Mouse (Mus musculus) urinary bladder, adult 2 months (tissue): ENCODE data around the gene D17Wsu92e. TPM values are rescaled to one million over a fixed set of nuclear protein-coding genes. Genes with fewer than 3 reads are reported as not detected.

ENCODE experiments used
- DNase-seq: peaks from one replicate; pipeline ENCODE4 v3.0.0; 2022; ENCODE audit warnings: low spot score
- polyA plus RNA-seq: library from polyadenylated mRNA; depleted of rRNA; stranded (reverse); fragments of >200 nt; gene quantifications from 2 replicates; pipeline ENCODE4 v1.2.3, GENCODE M21; 2012

D17Wsu92e gene
- polyA plus RNA-seq, 1 experiment: 62.7 TPM

DNA sequence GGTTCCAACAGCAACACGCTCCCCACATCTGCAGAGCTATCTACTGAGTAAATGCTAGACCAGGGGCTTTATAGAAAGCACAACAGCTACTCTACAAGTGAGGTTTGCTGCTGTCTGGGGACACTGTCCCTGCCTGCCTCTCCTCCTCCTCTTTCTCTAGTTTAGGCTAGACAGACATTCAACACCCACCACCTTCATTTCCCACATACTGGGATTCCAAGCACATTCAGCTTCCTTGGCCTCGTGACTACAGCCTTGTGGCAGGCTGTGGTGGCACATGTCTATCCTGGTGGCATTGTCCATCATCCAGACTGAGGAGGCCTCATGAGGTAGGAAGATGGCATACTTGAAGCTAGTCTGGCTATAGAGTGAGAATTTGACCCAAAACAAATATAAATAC is 29.5 kb downstream of the D17Wsu92e start:
- DNase-seq: no peak

DNA sequence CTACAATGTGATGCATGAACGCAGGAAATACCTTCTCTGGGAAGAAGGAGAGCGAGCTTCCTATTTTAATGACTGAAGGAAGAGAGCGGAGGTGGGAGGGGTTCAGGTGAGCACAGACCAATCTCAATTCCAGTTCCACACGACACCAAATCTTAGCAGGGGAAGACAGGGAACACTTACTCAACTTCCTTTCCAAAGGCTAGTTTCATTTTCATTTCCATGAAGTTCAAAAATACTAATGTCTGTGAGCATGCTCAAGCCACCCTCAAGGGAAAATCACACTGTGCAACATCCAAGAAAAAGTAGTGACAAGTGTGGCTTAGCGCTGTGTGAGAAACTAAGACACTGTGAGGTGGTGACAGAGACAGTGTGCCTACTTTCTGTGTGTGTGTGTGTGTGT is 30.4 kb downstream of the D17Wsu92e start:
- DNase-seq: no peak

DNA sequence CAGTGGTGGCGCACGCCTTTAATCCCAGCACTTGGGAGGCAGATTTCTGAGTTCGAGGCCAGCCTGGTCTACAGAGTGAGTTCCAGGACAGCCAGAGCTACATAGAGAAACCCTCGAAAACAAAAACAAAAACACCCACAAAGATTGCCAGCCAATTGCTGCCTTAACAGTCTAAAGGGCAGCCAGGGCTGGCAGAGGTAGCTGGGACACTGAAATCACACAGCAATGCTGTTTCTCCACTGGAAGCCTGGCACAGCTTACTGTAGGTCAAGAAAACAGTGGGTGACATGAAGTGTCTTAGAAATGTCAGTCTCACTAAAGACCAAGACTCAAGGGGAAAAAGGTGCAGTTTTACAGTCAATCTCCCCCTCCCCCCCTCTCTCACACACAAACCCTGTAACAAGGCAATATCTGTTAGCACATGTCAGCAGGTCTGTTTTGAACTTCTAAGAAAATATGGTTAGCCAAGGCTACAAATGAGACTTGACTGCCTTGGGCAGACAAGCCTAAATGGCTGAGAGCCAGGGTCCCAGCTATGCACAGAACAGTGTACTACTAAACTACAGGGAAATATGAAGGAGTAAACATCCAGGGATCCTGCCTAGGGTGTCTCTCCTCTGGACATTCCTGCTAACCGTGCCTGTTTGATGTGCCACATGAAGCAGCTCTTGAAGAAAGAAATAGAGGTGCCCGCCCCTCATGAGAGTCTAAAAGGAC is 31.8 kb downstream of the D17Wsu92e start:
- no peak for DNase-seq

DNA sequence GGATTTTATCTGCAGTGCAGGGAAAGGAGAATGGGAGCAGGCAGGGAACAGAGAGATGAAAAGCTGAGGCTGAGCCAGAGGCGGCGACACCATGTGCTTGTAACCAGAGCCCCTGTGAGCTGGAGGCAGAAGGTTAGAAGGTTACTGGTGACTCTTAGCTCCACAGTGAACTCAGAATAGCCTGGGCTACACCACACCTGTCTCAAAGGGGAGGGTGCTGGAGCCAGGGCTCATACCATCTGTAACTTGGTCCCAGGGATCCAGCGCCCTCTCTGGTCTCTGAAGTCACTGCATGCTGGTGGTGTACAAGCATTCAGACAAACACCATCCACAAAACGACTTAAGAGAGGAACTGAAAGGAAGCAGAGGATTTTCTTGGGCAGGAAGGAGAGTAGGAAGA is 36.9 kb downstream of the D17Wsu92e start:
- no peak for DNase-seq

DNA sequence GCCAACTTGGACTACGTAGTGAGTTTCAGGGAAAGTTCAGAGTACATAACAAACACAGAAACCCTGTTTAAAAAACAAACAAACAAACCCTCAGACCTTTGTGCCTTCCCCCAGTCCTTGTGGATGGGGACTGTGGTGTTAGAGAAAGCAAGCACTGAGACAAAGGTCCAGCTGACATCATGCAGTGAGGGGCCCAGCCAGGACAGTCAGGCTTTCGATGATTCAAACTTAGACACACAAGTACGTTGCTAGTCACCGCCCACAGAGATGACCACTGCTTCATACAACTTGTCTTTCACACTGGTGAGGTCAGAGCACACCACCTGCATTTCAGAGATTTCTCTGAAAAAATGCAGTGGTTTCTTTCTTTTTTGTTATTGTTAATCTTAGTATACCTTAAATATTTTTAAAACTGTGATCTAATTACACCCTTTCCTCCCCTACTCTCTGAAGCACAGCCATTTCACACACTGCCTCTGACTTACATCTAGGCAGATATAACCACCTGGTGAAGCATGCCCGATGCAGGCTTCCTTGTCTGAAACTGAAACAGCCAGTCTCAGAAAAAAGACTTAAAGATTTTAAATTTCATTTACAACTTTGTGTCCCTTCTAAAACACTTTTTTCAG is 39.3 kb downstream of the D17Wsu92e start:
- no peak for DNase-seq

DNA sequence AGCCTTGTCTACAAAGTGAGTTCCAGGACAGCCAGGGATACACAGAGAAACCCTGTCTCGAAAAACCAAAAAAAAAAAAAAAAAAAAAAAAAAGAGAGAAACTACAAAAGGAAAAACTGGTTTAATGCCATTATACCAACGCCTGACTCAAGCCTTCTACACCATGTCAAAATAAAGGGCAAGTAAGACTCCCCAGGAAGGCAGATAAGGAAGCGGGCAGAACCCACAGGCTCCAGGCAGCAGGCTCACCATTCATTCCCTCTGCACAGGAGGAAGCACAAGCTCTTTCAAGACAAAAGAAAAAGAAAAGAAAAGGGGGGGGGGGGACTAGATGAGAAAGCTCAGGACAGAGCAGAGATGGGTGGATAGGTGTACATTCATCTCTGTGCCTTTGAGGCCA is 40.7 kb downstream of the D17Wsu92e start:
- no peak for DNase-seq

DNA sequence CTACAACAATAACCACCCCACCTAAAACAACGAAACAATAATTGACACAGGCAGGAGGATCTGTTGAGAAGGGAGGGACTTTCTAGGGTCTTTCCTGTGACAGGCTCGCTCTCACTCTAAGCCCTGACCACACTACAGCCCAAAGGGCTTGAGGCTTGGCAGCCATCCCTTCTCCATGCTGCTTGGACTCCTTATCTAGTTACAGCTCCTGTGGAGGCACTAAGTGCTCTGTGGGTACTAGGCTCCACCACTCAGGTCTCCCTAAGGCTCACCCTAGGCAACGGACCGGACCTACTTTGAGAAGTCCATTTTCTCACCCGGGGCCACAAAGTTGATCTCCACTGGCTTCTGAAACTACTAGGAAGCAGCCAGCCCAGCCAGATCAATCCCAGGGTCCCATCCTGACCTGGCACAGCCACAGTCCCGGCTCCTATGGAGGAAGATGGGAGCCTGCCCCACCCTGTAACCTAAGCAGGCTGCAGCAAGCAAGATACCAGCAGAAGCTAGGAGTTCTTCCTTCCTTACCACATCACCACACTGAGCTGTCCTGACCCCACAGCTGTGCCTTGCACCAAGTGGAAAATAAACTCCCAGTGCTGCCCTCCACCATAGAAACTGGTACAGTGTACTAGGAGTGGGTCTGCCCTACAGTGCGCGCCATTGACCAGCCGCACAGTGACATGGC is 41.6 kb downstream of the D17Wsu92e start:
- DNase-seq: no peak

DNA sequence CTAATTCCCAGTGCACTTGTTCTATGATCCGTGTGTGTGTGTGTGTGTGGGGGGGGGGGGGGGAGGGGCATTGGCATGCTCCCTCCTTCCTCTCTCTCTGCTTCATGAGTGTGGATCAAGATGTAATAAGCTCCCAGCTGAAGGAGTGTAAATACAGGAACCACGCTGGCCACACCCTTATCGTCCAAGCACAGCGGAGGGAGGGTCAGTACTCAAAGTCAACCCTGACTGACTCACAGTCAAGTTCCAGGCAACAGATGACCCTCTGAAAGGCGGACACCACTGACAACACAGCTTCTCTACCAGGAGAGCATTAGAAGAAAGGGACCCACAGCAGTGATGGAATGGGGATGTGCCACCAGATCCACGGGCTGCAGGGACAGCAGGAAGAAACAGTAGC is 42.6 kb downstream of the D17Wsu92e start:
- no peak for DNase-seq

DNA sequence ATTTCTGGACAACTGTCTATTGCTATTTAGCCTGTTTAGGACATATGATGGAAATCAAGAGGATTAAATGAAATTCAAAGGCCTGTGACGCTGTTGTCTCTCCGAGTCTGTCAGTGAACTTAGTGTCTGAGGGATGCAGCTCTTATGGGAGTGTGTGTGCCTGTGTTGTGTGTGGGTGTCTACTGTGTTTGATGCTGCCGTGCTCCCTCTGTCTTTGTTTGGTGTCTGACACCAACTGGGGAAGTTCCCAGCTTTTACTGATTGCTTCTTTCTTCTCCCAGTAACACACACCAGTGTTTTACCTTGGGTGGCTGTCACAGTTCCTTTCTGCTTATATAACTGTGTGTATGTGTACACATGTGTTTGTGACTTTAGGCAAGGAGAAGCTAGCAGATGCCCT is 46.2 kb downstream of the D17Wsu92e start:
- no peak for DNase-seq

DNA sequence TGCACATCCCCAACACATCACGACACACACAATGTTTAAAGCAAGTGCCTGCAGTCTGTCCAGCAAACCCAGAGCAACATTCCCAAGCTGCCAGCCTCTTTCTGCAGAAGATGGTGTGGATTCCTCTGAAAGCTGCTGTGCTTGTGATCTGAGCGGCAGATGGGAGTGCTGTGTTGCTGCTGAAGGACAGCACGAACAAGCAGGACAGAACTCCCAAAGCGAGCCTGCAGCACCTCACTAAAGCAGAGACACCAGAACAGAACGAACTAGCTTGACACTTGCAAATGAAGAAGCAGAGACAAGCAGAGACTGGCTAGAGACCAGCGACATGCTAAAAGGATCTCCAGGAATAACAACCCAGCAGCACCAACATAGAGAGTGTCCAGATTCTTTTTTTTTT is 48.8 kb downstream of the D17Wsu92e start:
- DNase-seq: no peak

DNA sequence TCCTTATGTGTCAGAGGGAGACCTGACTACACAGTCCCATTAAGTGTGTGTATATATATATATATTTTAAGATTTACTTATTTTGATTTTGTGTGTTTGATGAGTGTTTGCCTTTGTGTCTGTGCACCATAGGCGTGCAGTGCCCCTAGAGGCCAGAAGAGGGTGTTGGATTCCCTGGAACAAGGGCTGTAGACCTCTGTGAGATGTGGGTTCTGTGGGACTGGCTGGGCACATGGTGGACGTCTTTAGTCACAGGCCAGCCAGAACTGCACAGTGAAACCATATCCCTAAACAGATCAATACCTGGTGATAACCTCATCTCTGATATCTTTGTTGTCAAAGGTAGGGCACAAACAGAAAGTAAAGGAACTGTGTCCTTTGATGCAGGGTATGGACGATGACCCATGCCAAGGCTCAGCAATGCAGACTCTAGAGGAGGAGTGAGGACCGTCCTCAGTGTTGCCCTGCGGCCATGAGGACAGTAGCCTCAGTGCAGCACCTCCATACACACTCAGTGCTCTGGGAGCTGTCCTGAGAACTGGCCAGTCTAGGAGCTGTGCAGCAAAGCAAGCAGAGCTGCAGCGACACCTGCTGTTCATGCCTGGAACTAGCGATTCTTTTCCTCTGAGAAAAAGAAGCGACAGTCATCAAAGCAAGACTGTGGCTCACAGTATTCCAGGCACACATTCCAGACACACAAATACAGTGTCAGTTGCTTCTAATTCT is 51.5 kb downstream of the D17Wsu92e start:
- DNase-seq: no peak

DNA sequence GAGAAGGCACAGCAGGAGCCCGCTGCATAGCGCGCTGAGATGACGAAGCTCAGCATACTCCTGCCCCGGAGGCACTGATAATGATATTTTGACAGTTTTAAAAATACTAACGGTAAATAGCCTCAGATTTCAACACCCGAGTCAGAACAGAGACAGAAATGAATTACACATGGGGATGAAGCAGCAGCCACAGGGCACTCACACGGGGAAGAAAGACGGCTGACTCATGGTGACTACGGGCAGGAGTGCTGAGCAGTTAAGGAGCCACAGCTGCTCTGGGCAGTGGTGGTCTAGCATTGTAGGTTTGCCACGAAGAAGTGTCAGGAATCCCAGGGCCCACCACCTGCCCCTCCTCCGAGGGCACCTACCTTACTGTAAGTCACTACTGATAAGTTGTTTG is 52.9 kb downstream of the D17Wsu92e start:
- no peak for DNase-seq

DNA sequence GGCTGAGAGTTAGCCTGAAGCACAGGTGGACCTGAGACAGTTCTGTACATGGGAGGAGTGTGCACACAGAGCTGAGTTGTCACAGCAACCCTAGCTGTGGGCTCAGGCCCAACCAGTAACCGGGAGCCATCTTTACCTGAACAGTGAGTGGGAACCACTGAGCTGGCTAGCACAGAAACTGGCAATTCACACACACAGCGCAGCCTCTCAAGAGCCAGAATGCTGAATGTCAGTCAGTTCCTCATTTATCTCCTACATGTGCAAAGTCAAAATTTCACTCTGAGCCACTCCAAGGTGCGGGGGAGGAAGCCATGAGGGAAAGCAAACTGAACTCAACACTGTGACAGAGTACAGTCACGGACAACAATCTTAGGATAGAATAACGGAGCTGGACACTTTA is 53.3 kb downstream of the D17Wsu92e start:
- DNase-seq: no peak

DNA sequence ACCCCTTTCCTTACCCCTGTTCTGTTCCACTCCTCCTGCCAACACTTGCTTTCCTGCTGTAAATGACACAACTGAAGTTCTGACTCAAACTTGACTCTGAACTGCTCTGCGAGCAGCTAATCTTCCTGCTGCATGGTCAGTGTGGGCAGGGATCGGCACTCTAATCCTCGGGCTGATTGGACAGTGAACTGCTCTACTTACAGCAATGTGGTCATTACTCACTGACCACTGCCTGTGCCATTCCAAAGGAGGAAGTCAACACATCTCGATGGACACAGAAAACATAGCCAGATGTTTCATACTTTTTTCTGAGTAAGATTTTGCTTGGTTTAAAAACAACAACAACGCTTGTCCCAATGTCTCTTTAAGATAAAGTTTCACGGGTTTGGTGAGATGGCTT is 55.4 kb downstream of the D17Wsu92e start:
- no peak for DNase-seq

DNA sequence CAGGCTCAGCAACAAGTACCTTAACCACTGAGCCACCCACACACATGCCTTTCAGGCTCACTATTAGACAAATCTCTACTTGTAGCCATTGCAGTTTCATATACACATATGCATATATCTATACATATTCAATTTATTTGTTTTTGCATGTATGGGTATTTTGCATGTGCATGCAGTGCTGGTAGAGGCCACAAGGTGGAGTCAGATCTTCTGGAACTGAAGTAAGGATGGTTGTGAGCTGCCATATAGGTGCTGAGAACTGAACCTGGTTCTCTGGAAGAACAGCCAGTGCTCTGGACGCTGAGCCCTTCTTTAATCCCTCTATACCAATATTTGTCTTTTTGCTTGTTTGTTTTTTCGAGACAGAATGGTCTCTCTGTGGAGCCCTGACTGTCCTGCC is 56.0 kb downstream of the D17Wsu92e start:
- no peak for DNase-seq

DNA sequence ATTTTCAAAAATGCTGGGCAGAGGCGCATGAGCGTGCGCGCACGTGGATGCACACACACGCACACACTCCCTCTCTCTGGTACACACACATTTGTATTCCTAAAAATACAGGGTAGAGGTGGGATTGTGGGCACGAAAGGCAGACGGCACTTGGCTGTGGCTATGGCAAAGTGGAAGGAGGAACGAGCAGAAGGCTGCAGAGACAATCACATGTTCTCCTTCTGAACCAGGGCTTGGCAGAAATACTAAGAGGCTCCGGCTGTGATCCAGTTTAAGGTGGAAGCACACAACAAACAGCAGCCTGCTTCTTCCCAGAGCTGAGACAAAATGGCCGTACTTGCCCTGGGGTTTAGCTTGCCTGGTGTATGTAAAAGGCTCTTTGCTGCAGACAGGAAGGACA is 57.6 kb downstream of the D17Wsu92e start:
- DNase-seq: no peak

DNA sequence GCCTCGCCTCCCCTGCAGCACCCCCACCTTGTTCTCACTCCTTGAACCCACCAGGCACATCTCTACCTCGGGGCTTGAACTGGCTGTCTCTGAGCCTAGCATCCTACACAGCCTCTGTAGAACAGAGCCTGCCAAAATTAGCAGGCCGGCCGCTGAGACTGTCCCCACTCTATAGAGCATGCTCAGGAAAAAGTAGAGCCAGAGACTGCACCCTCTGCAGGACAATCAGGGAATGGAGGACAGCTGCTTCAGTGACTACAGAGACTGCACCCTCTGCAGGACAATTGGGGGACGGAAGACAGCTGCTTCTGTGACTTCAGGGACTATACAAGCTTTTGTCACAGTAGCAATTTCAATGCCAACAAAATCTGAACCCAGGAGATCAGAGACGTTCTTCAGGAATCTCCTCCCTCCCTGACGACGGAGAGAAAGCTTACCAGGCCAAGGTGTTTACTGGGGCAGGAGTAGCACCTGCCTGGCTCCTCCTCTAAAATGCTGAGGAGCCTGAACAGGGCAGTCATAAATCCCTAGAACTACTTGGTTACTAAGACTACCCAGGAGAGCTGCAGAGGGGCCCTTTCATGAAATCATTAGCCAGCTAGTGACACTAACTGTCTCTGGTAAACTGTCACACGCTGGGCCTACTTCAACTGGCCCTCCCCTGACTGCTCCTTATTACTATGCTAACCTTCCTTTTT is 58.7 kb downstream of the D17Wsu92e start:
- no peak for DNase-seq

DNA sequence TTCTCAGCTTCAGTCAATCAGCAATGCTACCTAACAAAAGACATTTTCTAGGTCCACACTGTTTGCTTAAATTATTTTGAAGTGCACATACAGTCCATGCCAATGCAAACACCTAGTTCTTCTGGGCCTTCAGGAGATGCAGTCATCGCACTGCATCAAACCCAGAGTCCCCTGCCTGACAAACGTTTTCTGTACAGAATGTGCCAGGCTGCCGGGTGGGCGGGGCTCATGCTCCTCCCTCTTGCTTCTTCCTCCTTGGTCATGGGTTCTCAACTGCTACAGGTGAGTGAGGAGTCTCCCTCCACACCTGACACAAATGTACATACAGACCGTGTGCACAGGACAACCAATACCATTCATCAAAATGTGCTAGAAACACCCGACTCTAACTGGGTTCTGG is 60.3 kb downstream of the D17Wsu92e start:
- DNase-seq: no peak

DNA sequence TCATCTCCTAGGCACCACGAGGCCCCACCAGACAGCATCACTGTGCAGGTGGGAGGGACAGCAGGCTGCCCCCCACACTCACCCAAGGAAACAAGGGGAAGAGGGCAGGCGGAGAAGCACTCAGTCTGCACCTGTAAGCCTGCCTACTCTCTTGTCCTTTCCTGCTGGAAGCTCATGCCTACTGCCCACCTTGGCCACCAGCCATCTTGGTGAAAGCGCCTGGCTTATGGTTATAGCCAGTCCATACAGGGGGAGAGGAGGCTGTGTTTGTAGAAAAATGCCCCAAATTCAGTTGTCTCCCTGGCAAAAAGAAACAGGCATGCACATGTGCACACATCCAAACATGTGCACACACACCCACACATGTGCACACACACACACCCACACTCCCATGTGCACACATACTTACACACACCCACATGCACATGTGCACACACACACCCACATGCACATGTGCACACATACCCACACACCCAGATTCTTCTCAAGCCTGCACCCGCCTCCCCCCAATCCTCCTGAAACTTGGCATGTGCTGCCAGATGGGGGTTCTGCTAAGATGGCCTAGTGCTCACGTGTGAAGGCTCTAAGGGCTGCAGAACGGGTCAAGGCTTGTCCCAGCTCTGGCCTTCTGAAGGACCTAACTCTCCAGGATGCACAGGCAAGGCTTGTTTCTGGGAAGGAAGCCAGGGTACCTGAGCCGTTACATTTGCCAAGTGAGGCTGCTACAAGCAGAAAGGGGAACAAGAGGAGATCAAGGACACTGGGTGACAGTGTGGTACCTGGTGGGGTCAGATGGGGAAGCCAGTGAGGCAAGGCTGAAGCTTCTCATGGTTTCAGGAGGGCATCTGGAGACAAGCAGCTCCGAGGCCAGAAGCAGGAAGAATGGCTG is 68.9 kb downstream of the D17Wsu92e start:
- DNase-seq: no peak

DNA sequence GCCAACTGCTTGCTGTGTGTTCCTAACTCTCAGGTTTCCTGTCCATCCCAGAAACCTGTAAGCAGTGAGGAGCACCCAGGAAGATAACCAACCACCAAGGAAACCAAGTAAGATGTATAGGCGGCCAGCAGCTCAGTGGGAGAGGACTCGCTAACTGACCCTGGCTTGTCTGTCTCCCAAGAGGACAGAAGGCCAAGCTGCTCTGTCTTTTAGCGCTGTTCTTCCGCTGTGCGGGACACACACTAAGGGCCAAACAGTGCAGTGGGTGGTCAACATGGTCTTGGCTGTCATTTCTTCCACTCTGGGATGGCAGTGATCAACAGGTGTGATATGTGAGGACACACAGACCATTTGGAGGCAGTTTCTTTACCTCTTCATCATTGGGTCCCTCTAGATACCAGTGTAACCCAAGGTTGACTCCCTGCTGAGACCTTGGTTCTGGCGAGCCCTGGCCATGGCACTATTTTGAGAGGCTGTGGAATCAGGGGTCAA is 70.0 kb downstream of the D17Wsu92e start:
- DNase-seq: no peak

DNA sequence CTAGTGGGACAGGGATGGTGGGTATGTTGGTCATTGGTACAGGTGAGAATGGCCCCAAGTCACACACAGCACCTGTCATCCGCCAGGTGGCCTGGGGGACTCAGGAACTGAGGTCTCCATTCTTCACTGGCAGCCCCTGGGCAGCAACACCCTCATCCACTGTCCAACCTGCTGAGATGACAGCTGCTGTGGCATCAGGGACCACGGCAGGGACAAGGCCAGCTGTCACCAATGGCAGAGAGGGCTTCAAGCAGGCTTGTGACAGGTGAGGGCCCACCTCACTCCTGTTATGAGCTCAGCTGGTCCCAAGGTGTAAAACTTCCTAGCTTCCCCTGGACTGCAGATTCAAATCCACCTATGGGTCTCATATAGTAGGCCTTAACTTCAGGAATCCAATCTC is 72.3 kb downstream of the D17Wsu92e start:
- no peak for DNase-seq
